Mouse (Mus musculus): ENCODE measurements at regions not wholly inside any gene's neighbourhood (a gene's known extent, or its start where the extent isn't known, plus 50 kb on each side); places are given as distances from the start of the nearest gene placed in this dataset.

DNA sequence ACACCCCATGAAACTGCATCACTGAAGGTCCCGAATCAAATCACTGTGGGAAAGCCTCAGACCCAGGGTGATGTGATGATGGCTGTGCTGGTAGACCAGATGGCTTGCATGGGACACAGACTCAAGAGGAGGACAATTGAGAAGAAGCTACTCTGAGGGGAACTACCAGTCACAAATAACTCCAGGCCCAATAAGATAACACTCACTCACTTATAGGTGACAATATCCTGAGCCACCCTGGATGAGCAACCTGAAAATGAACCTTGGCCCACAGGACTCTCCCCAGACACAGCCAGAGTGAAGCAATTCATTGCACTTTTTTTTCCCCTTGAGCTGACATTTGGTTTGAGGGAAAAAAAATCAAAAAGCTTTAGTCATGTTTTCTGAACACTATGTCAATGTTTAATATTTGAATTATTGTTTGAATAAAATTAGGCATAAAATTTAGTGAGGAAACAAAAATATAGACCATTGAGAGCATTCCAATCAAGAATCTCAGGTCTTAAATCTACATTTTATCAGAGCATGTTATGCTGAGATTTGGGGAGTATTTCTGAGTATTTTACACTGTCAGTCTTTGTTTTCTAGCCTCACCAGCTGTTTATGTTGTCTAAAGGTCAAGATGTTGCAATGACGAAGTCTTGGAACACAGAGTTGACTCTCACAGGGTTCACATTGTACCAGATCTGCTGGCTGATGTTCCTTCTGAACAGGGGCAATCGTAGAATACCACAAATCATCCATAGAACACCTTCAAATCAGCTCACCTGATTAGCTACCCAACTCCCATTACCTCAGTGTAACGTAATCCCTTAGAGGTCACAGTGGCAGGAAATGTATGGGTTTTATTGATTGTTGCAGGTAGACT is 67.9 kb upstream of the Gm6993 start:
- no peaks in the 10 kb centered on the region for H3K4me1 ChIP-seq (ENCODE audit: control insufficient read depth in 1 of 2, insufficient read depth in 2 of 2)
- H3K4me3 ChIP-seq (replicated peaks in 1 of 3; ENCODE audit: low read depth in 2 of 3, low read length in 2 of 3, poor library complexity in 1 of 3), result no peak overlapping the region
- dilution Hi-C loops (cut with MboI; ENCODE audit: extremely low pct_ligation_motif_present, extremely low pct_unique_long_range_greater_than_20kb, low sequenced_read_pairs) (no loop called here), in situ Hi-C loops (cut with MboI; ENCODE audit: low pct_ligation_motif_present, low pct_unique_long_range_greater_than_20kb, low sequenced_read_pairs) (no loop called here)
- H3K9ac ChIP-seq (ENCODE audit: insufficient read depth, low read depth), result no peak overlapping the region
- no peak for DNase-seq (ENCODE audit: extremely low read depth)
- H3K4me2 ChIP-seq (ENCODE audit: insufficient read depth, low read depth, poor library complexity, severe bottlenecking), result no peak overlapping the region
- TF ChIP-seq TBP (conservative IDR thresholded peaks at IDR 0.05; ENCODE audit: low read depth, low read length), result no peak
- no peak for TF ChIP-seq MYC (IDR thresholded peaks at IDR 0.05; ENCODE audit: low read depth, low read length)
- no peak for TF ChIP-seq CTCF (conservative IDR thresholded peaks at IDR 0.05 in 1 of 2, IDR thresholded peaks at IDR 0.05 in 1 of 2; ENCODE audit: low read depth in 2 of 2, low read length in 2 of 2)
- TF ChIP-seq TCF12 (IDR thresholded peaks at IDR 0.05; ENCODE audit: low read depth, low read length), result no peak
- TF ChIP-seq RAD21 (IDR thresholded peaks at IDR 0.05; ENCODE audit: low read depth, low read length), result no peak
- no peak for TF ChIP-seq POLR2A (IDR thresholded peaks at IDR 0.05; ENCODE audit: low read depth, low read length)
- no peak for TF ChIP-seq EP300 (IDR thresholded peaks at IDR 0.05; ENCODE audit: low read length)
- no peak for TF ChIP-seq ZC3H11A (IDR thresholded peaks at IDR 0.05; ENCODE audit: low read depth, low read length)
- no peak for TF ChIP-seq ZKSCAN1 (IDR thresholded peaks at IDR 0.05; ENCODE audit: borderline replicate concordance, low read depth, low read length)
- no peak for TF ChIP-seq HCFC1 (IDR thresholded peaks at IDR 0.05; ENCODE audit: low read depth, low read length)
- H3K27ac ChIP-seq (ENCODE audit: insufficient read depth, low read depth), result no peak overlapping the region
- no peaks in the 10 kb centered on the region for H3K9me3 ChIP-seq (replicated peaks; ENCODE audit: low read length)
- H3K36me3 ChIP-seq (replicated peaks in 1 of 2; ENCODE audit: control insufficient read depth in 1 of 2, insufficient read depth in 1 of 2, low read length in 1 of 2), result no peaks in the 10 kb centered on the region
- H3K79me2 ChIP-seq (replicated peaks; ENCODE audit: control insufficient read depth, extremely low read depth, insufficient read depth, poor library complexity, severe bottlenecking), result no peaks in the 10 kb centered on the region
- no peaks in the 10 kb centered on the region for H3K27me3 ChIP-seq (replicated peaks)

DNA sequence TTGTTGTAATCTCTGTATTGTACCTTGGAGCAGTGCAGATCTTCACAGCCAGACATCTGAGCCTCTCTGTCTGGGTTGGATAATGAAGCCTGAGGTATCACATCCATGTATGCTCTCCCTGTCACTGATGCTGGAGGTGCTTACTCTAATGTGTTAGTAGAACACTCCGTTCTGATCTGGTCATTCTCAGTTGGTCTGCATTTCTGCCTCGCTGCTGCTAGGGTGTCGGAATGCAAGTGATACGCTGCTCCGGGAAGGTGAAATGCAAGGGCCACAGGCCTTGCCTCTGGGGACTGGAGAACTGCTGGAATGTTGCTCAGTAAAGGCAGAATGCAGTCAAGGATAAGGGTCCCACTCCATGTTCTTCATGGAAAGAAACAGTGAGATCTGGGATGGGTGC is 67.1 kb upstream of the Gm6993 start:
- dilution Hi-C loops (cut with MboI; ENCODE audit: extremely low pct_ligation_motif_present, extremely low pct_unique_long_range_greater_than_20kb, low sequenced_read_pairs), result no loop called here
- H3K4me1 ChIP-seq (ENCODE audit: control insufficient read depth in 1 of 2, insufficient read depth in 2 of 2), result no peaks in the 10 kb centered on the region
- TF ChIP-seq MAZ (IDR thresholded peaks at IDR 0.05; ENCODE audit: low read depth, low read length), result no peak
- TF ChIP-seq TBP (conservative IDR thresholded peaks at IDR 0.05; ENCODE audit: low read depth, low read length), result no peak
- TF ChIP-seq ZMIZ1 (IDR thresholded peaks at IDR 0.05; ENCODE audit: low read depth, low read length), result no peak
- TF ChIP-seq POLR2AphosphoS2 (IDR thresholded peaks at IDR 0.05; ENCODE audit: low read depth, low read length), result no peak
- no peak for TF ChIP-seq MXI1 (IDR thresholded peaks at IDR 0.05; ENCODE audit: low read depth, low read length)
- no peak for TF ChIP-seq ZKSCAN1 (IDR thresholded peaks at IDR 0.05; ENCODE audit: borderline replicate concordance, low read depth, low read length)
- TF ChIP-seq TCF12 (IDR thresholded peaks at IDR 0.05; ENCODE audit: low read depth, low read length), result no peak
- no peak for TF ChIP-seq SMC3 (IDR thresholded peaks at IDR 0.05; ENCODE audit: low read depth, low read length)
- no peak for TF ChIP-seq CHD2 (IDR thresholded peaks at IDR 0.05; ENCODE audit: low read length)
- TF ChIP-seq USF2 (conservative IDR thresholded peaks at IDR 0.05; ENCODE audit: low read depth, low read length), result no peak
- no peak for TF ChIP-seq MEF2A (IDR thresholded peaks at IDR 0.05; ENCODE audit: borderline replicate concordance, low read depth, low read length)
- no peak for TF ChIP-seq BHLHE40 (IDR thresholded peaks at IDR 0.05; ENCODE audit: low read depth, low read length)
- TF ChIP-seq KAT2A (IDR thresholded peaks at IDR 0.05; ENCODE audit: insufficient replicate concordance, low read length), result no peak
- TF ChIP-seq CTCF (conservative IDR thresholded peaks at IDR 0.05 in 1 of 2, IDR thresholded peaks at IDR 0.05 in 1 of 2; ENCODE audit: low read depth in 2 of 2, low read length in 2 of 2), result no peak
- no peak for TF ChIP-seq JUND (conservative IDR thresholded peaks at IDR 0.05; ENCODE audit: low read depth, low read length)
- TF ChIP-seq NELFE (IDR thresholded peaks at IDR 0.05; ENCODE audit: low read depth, low read length), result no peak
- no peak for TF ChIP-seq CHD1 (IDR thresholded peaks at IDR 0.05; ENCODE audit: low read depth, low read length)
- TF ChIP-seq MYC (IDR thresholded peaks at IDR 0.05; ENCODE audit: low read depth, low read length), result no peak
- no peak overlapping the region for H3K4me2 ChIP-seq (ENCODE audit: insufficient read depth, low read depth, poor library complexity, severe bottlenecking)
- no peaks in the 10 kb centered on the region for H3K27me3 ChIP-seq (replicated peaks)
- H3K9me3 ChIP-seq (replicated peaks; ENCODE audit: low read length), result no peaks in the 10 kb centered on the region
- H3K36me3 ChIP-seq (replicated peaks in 1 of 2; ENCODE audit: control insufficient read depth in 1 of 2, insufficient read depth in 1 of 2, low read length in 1 of 2), result no peaks in the 10 kb centered on the region
- H3K79me2 ChIP-seq (replicated peaks; ENCODE audit: control insufficient read depth, extremely low read depth, insufficient read depth, poor library complexity, severe bottlenecking), result no peaks in the 10 kb centered on the region
- no peak overlapping the region for H3K27ac ChIP-seq (ENCODE audit: insufficient read depth, low read depth)
- H3K4me3 ChIP-seq (replicated peaks in 1 of 3; ENCODE audit: low read depth in 2 of 3, low read length in 2 of 3, poor library complexity in 1 of 3), result no peak overlapping the region
- DNase-seq (ENCODE audit: extremely low read depth), result no peak
- H3K9ac ChIP-seq (ENCODE audit: insufficient read depth, low read depth), result no peak overlapping the region
- in situ Hi-C loops (cut with MboI; ENCODE audit: low pct_ligation_motif_present, low pct_unique_long_range_greater_than_20kb, low sequenced_read_pairs), result no loop called here
